Mouse (Mus musculus) B cell, adult 67 days (primary cell): ENCODE data around the gene Hist2h2bb. TPM values are rescaled to one million over a fixed set of nuclear protein-coding genes. Genes with fewer than 3 reads are reported as not detected.

ENCODE experiments used
- total RNA-seq, 2 experiments: library from RNA; stranded (reverse); gene quantifications; 4 replicates each; pipeline ENCODE4 v1.2.4; 2023

Hist2h2bb gene
- 100 to 1,000 TPM; 237 to 261 TPM for total RNA-seq

GRCm38 (mm10) chr3:96269511-96270474 is at the start of gene Hist2h2bb:
Hist2h2bb (plus strand) TSS chr3:96269752.

GRCm38 (mm10) chr3:96220765-96221639 is 48.5 kb upstream of the Hist2h2bb start, which contains the start of the genes Hist2h2ac and Hist2h2be:
Hist2h2ac (minus strand) TSS chr3:96220880.
Hist2h2be (plus strand) TSS chr3:96221119.

GRCm38 (mm10) chr3:96238954-96239793 is 30.4 kb upstream of the Hist2h2bb start, which contains the start of gene Hist2h3c2:
Hist2h3c2 (minus strand) TSS chr3:96239127.

GRCm38 (mm10) chr3:96239949-96240798 is 29.4 kb upstream of the Hist2h2bb start, which contains the start of gene Hist2h2aa2:
Hist2h2aa2 (minus strand) TSS chr3:96240276.

GRCm38 (mm10) chr3:96245003-96245886 is 24.3 kb upstream of the Hist2h2bb start, which contains the start of gene Hist2h2aa1:
Hist2h2aa1 (plus strand) TSS chr3:96245497.

GRCm38 (mm10) chr3:96246427-96246856 is 23.1 kb upstream of the Hist2h2bb start, which contains the start of gene Hist2h3c1:
Hist2h3c1 (plus strand) TSS chr3:96246685.

GRCm38 (mm10) chr3:96262979-96263550 is 6.5 kb upstream of the Hist2h2bb start, which contains the start of gene Hist2h4:
Hist2h4 (minus strand) TSS chr3:96263311.

GRCm38 (mm10) chr3:96268051-96268775 is 1.3 kb upstream of the Hist2h2bb start, which contains the start of gene Hist2h3b:
Hist2h3b (plus strand) TSS chr3:96268654.

GRCm38 (mm10) chr3:96293787-96294186 is 24.2 kb downstream of the Hist2h2bb start, which contains the start of gene Fcgr1:
Fcgr1 (minus strand) TSS chr3:96293969.

Other genes with a start within 250 kb of the Hist2h2bb start
- 10 to 100 TPM; 22.5 to 26.8 TPM for gene Vps45, start 211.3 kb upstream of the Hist2h2bb start, total RNA-seq
- gene Otud7b, start 165.2 kb upstream of the Hist2h2bb start, total RNA-seq: 10 to 100 TPM; 61.6 to 63.2 TPM
- gene Mtmr11, start 107.7 kb upstream of the Hist2h2bb start, total RNA-seq: 1 to 10 TPM; 3.2 to 3.5 TPM
- gene Sf3b4, start 97.4 kb upstream of the Hist2h2bb start, total RNA-seq: 10 to 100 TPM; 86.0 to 89.2 TPM
- 1 to 10 TPM; 1.9 to 2.8 TPM for gene Sv2a, start 88.6 kb upstream of the Hist2h2bb start, total RNA-seq
- gene Bola1, start 50.0 kb upstream of the Hist2h2bb start, total RNA-seq: 10 to 100 TPM in 1 of 2 experiments, 1 to 10 TPM in 1; 8.9 to 12.7 TPM
- 1 to 10 TPM; 3.6 to 6.4 TPM for gene Hist2h2ab, start 49.9 kb upstream of the Hist2h2bb start, total RNA-seq
- gene Hist2h2ac, start 48.9 kb upstream of the Hist2h2bb start, total RNA-seq: 100 to 1,000 TPM; 121 to 127 TPM
- 1 to 10 TPM; 5.3 to 5.9 TPM for gene Hist2h2be, start 48.6 kb upstream of the Hist2h2bb start, total RNA-seq
- 1 to 10 TPM; 1.5 to 2.7 TPM for gene Hist2h3c2, start 30.6 kb upstream of the Hist2h2bb start, total RNA-seq
- gene Hist2h2aa2, start 29.5 kb upstream of the Hist2h2bb start, total RNA-seq: 100 to 1,000 TPM; 794 to 801 TPM
- gene Hist2h2aa1, start 24.3 kb upstream of the Hist2h2bb start, total RNA-seq: 10 to 100 TPM in 1 of 2 experiments, not detected in 1; 26.8 TPM
- not detected for gene Hist2h3c1, start 23.1 kb upstream of the Hist2h2bb start, total RNA-seq
- 10 to 100 TPM; 57.1 to 68.9 TPM for gene Hist2h4, start 6.4 kb upstream of the Hist2h2bb start, total RNA-seq
- 100 to 1,000 TPM; 160 to 180 TPM for gene Hist2h3b, start 1.1 kb upstream of the Hist2h2bb start, total RNA-seq
- under 1 TPM in 1 of 2 experiments, not detected in 1; 0.61 TPM for gene Fcgr1, start 24.2 kb downstream of the Hist2h2bb start, total RNA-seq
- not detected for gene BC107364, start 182.6 kb downstream of the Hist2h2bb start, total RNA-seq